Mouse (Mus musculus) large intestine, adult 2 months (tissue): ENCODE results near the gene Tma7. TPM values are rescaled to one million over a fixed set of nuclear protein-coding genes. Genes with fewer than 3 reads are reported as not detected.

ENCODE experiments used
- polyA plus RNA-seq: library from polyadenylated mRNA; depleted of rRNA; stranded (reverse); fragments of >200 nt; gene quantifications from 2 replicates; pipeline ENCODE4 v1.2.3, GENCODE M21; 2012; rRNA removed

The Tma7 gene
- polyA plus RNA-seq, 1 experiment = 48.8 TPM

Other genes starting within 250 kb of the Tma7 start
- gene Slc26a6, start 229.3 kb downstream of the Tma7 start, polyA plus RNA-seq = 598 and 654 TPM in 2 replicates
- 6.7 and 9.8 TPM in 2 replicates for gene Tmem89, start 168.0 kb downstream of the Tma7 start, polyA plus RNA-seq
- gene Uqcrc1, start 146.0 kb downstream of the Tma7 start, polyA plus RNA-seq = 866 and 953 TPM in 2 replicates
- gene Col7a1, start 129.0 kb downstream of the Tma7 start, polyA plus RNA-seq = 1.0 and 1.3 TPM in 2 replicates
- gene Ucn2, start 96.6 kb downstream of the Tma7 start, polyA plus RNA-seq = 0.09 and 0.25 TPM in 2 replicates
- 68.2 and 119 TPM in 2 replicates for gene Pfkfb4, start 90.8 kb downstream of the Tma7 start, polyA plus RNA-seq
- gene Shisa5, start 44.0 kb downstream of the Tma7 start, polyA plus RNA-seq = 334 and 413 TPM in 2 replicates
- 65.2 and 93.3 TPM in 2 replicates for gene Trex1, start 22.9 kb downstream of the Tma7 start, polyA plus RNA-seq
- gene Atrip, start 8.5 kb downstream of the Tma7 start, polyA plus RNA-seq = 11.7 and 13.7 TPM in 2 replicates
- gene Ccdc51, start 94 bp downstream of the Tma7 start, polyA plus RNA-seq = 11.3 and 12.1 TPM in 2 replicates
- 2.5 and 3.4 TPM in 2 replicates for gene Plxnb1, start 12.8 kb upstream of the Tma7 start, polyA plus RNA-seq
- not detected in 2 replicates for gene Fbxw21, start 79.5 kb upstream of the Tma7 start, polyA plus RNA-seq
- not detected in 2 replicates for gene Fbxw13, start 113.4 kb upstream of the Tma7 start, polyA plus RNA-seq
- gene Fbxw20, start 152.2 kb upstream of the Tma7 start, polyA plus RNA-seq = not detected in 2 replicates
- not detected in 2 replicates for gene Fbxw14, start 205.1 kb upstream of the Tma7 start, polyA plus RNA-seq